Mouse (Mus musculus): ENCODE results near the gene Chd2.

GRCm38 (mm10) chr7:73517432-73518054, 24.1 kb downstream of the Chd2 start:
- no peak for TF ChIP-seq POLR2A (IDR thresholded peaks at IDR 0.05; ENCODE audit: insufficient read depth, low read depth, low read length)
- no peak for TF ChIP-seq CTCF (IDR thresholded peaks at IDR 0.05)
- TF ChIP-seq EP300 (IDR thresholded peaks at IDR 0.05; ENCODE audit: insufficient read depth, low read depth, low read length) = no peak

Data from heart, adult 2 months (tissue).